Mouse (Mus musculus) v-Abl transformed pro-B cells (cell line): Measurements from ENCODE around the gene Apod.
"Not testable (repeated sequence)": the region's sequence is repeated elsewhere in the genome, so short reads cannot be mapped to it uniquely, and the experiment has no call there.

Experiments
- in situ Hi-C, 2 experiments: fragments of 400-800 bp; cut with MboI; formaldehyde crosslinking; loops; one replicate each; pipeline ENCODE4 v1.15.1; 2025; ENCODE audit not compliant: unreplicated experiment in 2 of 2

Gene Apod

DNA sequence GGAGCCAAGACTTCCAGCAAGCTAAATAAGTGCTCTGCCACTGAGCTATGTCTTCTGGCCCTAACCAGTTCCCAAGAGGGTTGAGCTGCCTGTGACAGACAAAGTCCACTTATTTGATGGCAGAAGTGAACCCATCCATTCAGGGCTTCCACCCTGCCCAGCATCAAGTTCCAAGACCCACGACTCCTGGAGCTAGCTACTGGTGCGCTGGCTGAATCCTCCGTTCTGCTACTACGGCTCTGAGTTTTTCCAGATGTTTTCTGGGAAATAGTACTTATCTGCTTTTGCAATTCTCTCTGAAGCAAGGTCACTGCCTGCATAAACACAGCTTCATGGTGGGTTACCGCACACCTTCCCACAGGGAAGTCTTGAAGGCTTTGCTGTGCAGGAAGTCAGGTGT, 11.4 kb upstream of the Apod start:
- in situ Hi-C loops = no loop called here

DNA sequence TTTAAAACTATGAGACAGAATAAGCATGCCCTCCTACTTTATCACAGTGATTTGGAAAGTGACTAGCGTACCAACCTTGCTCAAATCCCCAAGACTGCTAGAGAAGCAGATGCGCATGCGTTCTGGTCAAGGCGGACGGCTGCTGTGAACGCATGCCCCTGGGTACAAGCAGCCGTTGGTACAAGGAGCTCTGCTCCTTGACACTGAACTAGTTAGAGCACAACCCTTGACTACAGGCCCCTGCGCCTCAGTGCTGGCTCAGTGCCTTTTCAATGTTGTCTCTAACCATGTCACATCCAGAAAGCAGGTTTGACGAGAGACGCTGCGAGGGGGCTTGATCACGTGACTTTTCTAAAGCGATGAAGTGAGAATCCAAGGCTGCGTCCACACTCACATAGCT, 10.5 kb upstream of the Apod start:
- in situ Hi-C loops = no loop called here

- in situ Hi-C loops = no loop called here
Measured at GRCm38 (mm10) chr16:31321501-31321900, 6.9 kb upstream of the Apod start.

DNA sequence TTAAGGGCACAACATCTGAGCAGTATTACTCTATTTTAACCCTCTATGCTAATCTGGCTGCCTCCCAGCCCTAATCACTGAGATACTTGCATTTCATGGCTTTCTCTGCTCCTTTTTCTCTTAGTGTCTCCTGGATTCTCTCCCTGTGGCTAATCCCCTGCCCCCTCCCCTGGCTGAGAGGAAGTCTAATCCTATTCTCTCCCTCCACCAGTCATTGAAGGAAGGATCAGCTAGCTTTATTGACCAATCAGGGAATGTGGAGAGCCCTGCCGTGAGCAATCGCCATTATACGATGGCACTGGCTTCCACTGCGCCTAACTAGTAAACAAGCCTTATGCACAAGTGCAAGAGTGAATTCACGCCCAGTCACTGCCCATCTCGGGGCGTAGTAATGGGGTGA, 6.3 kb upstream of the Apod start:
- in situ Hi-C loops = no loop called here

DNA sequence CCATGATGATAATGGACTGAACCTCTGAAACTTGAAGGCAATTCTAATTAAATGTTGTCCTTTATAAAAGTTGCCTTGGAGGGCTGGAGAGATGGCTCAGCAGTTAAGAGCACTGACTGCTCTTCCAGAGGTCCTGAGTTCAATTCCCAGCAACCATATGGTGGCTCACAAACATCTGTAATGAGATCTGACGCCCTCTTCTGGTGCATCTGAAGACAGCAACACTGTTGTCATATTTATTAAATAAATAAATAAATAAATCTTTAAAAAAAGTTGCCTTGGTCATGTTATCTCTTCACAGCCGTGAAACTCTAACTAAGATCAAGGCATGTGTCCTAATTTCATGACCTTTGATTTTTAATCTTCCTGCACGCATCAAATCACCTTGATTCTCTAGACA, 5.1 kb upstream of the Apod start:
- in situ Hi-C loops = not testable (repeated sequence)

DNA sequence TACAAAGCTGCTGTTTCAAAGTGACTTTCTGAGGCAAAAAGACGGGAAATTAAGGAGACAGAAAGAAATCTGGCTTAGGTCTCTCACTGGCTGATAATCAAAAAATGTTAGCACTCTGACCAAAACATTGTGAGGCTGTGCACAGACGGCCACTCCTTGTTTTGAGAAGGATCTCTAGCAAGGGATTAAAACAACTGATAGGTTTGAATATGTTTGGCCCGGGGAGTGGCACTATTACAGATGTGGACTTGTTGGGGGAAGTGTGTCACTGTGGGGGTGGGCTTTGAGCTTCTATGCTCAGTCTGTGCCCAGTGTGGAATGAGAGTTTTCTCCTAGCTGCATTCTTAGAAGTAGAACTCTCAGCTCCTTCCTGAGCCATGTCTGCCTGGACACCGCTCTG, 4.7 kb upstream of the Apod start:
- in situ Hi-C loops = no loop called here

DNA sequence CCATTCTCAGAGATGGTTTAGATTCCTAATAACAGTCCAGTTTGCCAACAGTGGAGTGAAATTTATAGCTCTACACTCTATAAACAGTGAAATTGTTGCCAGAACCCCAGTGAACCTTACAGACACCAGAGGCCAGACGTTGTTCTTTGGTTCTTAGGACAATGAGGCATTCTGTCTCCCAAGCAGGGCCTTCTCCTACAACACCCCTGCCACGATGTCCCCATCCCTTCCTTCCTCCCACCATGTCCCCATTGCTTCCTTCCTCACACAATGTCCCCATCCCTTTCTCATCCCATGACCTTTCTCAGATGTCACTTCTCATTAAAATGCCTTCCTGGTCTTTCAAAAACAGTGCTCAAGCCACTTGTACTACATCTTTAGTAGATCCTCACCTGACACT, 3.8 kb upstream of the Apod start:
- in situ Hi-C loops = no loop called here

GRCm38 (mm10) chr16:31316246-31317143, 1.9 kb upstream of the Apod start:
- in situ Hi-C loops = not testable (repeated sequence)

DNA sequence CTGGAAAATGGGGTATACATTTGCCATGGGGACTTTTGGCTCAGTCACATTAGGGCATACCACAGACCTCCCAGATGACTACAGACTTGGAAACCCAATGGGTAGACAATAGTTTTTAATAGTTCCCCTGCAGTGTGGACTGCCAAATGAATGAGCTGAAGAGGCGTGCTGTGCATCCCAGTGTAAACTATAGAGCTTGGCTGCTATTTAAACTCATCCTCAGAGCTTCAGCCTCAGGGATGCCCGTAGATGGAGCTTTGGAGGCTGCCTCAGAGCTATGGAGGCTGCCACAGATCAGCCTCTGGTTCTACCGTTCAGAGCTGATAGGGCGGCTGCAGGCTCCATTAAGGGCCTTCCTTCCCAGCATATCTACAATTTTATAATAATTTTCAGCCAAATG, 686 bp upstream of the Apod start:
- in situ Hi-C loops = no loop called here

DNA sequence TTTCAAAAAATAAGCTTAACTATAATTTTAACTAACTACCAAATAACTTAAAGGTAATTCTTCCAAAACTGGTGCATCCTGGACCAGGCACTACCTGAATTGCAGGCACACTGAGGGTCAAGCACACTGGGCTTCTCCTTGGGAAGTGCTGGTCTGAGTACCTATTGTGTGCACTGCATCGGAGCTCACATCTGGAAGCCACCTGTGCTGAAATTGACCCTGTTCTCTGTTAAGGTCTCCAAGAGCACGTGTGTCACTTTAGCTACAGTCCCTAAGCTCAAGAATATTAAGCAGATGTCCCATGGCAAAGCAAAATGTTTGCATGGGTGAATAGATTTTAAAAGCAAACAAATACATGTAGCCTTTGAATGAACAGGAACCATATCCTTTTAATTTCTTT, 997 bp downstream of the Apod start:
- in situ Hi-C loops = no loop called here

GRCm38 (mm10) chr16:31312296-31312695, 2.3 kb downstream of the Apod start:
- in situ Hi-C loops = no loop called here

DNA sequence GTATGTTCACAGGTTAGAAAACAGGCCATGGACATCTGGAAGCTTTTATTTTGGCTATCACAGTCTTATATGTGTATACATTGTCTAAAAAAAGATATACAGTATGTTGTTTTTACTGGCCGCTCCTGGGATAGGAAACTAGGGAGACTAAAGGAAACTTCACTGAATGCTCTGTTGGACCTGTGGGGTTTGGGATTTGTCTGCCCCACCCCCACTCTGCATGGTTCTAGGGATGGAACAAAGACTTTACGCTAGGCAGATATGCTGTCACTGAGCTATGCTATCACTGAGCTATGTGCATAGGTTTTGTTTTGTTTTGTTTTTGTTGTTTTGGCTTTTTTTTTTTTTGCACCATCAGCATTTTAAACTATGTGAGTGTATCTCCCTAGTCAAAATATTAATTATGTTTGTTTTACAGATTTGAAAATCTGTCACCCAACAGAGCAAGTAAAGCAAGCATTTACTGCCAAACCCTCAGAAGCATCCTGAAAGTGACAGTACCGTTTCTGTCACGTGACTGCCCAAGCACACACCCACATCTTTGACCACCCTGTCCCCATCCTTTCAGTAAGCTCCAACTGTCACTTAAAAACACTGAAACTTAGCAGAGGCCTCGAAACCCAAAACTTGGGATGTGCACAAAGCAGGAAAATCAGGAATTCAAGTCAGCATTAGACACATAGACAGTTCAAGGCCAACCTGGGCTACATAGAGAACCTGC, 9.2 kb downstream of the Apod start:
- in situ Hi-C loops = no loop called here

GRCm38 (mm10) chr16:31303276-31303675, 11.3 kb downstream of the Apod start:
- in situ Hi-C loops = no loop called here

GRCm38 (mm10) chr16:31300883-31301532, 13.6 kb downstream of the Apod start:
- in situ Hi-C loops = no loop called here

DNA sequence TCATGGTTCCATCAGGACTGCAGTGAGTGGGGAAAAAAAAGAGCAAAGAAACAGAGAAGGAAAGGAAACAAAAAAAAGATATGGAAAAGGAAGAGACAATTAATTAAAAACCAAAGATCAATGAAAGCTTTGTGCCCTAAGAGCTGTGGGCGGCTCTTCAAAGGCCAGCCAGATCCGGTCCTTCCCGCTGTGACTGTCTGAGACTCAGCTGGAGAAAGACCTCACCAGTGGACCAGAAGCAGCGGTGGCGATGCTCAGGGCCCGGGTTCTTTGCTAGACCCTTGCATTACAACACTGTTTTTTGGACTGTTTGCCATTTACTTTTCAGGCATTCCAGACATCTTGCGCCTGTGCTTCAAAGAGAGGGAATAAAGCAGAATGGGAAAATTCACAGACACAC, 14.1 kb downstream of the Apod start:
- in situ Hi-C loops = no loop called here

- in situ Hi-C loops = no loop called here
Measured at GRCm38 (mm10) chr16:31299960-31300353, 14.7 kb downstream of the Apod start.

DNA sequence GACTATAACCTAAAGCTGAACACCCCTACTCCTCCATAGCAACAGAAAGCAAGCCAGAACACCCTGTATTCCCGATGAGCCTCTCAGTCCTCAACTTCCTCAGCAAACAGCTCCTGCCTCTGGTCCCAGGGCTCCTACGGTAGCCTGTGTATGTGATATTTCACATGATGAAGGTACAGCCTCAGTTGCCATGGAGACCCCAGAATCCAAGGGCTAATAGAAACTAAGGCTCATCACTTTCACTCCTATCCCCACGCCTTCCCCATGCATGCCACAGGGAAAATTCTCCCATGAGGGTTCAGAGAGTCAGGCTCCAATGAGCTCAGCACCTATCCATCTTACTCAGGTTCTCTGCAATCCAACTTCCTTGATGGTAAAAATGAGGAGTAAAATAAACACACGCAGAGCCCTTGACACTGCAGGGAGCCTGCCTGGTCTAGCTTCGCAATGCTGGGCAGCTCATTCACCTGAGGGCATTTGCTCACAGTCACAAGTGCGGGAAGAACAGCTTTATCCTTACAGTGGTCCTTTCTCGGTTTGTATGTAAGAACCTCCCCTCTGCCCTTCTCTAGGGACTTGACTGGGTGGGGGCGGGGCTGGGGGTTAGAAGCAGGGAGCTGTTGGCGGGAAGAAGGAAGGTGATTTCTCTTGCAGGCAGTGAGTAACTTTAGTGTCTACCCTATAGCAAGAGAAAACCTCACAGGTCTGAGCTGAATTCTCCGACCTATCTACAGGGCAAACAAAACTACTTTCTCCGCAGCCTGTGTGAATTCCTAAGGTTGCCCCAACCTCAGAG, 15.2 kb downstream of the Apod start:
- in situ Hi-C loops = no loop called here

DNA sequence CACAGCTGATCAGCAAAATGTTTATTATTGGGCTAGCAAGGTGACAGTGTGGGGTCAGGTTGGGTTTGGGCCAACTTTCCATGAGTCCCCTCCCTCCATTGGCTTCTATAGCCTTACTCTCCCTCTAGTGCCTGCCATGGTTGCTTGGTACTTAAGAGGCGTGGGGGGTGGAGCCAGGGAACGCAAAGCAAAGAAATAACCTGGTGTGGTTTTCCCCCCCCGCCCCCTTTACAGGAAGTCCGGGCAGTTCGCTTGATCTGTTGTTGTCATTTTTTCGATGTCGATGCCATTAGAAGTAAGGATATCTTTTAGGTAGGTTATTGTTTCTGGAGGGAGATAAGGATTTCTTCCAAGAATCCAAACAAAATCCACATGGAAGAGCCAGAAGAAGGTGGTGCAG, 17.5 kb downstream of the Apod start:
- in situ Hi-C loops = no loop called here

DNA sequence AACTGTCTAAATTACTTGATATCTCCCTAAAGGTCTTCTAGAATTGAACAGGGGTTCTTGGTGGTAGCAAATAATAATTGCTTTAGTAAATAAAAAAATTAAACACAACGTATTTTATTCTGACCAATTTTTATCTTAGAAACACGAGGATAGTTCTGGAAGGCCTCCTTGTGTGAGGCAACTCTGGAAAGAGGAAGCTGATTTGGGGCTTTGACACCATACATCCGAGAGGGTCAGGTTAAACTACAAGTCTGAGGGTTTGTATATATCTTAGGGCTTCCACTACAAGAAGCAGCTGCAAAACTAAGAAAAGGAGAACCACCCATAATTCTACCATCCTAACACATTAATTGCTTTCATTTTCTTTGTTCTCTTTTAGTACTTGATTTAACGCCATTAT, 20.8 kb downstream of the Apod start:
- in situ Hi-C loops = no loop called here

DNA sequence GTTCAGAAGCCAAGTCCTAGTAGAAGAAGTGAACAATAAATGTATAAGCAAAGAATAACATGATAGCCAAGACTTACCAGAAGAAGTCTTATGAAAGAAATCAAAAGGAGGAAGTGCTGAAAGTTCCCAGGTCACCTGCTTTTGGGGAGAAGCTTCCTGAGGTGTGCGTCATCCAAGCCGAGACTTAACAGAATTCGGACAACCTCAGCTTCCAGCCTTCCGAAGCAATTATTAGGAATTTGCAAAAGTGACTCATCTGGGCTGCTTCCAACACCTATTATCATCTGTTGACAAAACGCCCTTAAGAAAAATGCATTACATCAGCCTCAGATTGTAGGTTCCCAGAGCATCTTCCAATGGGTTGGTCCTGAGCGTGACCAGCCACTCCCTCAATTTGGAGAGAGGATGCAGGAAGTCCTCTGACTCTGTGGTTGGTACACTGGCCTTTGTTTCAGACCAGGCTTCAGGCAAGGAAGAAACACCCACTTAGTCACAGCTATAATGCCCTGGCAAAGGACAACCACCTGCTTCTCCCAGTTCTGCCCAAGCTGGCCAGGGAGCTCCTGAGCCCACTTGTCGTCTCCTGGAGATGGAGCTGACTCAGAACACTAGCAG, 23.8 kb downstream of the Apod start:
- in situ Hi-C loops = no loop called here
